Mouse (Mus musculus) forebrain, embryonic 15.5 days (tissue): ENCODE data around the gene Sfmbt2. TPM values are rescaled to one million over a fixed set of nuclear protein-coding genes. Genes with fewer than 3 reads are reported as not detected.

Source experiments
- ATAC-seq: fragments of 200-750 bp; cut with Nextera tagmentation; replicated peaks from 2 replicates; pipeline ENCODE4 v1.8.0; 2017; ENCODE audit warnings: mild to moderate bottlenecking, moderate TSS enrichment, moderate library complexity
- H3K27ac ChIP-seq: fragments of 300-500 bp; sonication (generic); replicated peaks from 2 replicates; pipeline ENCODE4 v1.5.1; 2015; ENCODE audit warnings: mild to moderate bottlenecking, inconsistent platforms
- H3K27me3 ChIP-seq: fragments of 300-500 bp; sonication (generic); 2 replicates; pipeline ENCODE4 v1.6.1; 2015; ENCODE audit warnings: inconsistent platforms
- H3K36me3 ChIP-seq: fragments of 300-500 bp; sonication (generic); 2 replicates; pipeline ENCODE4 v1.6.1; 2015; ENCODE audit warnings: mild to moderate bottlenecking, inconsistent platforms
- H3K4me1 ChIP-seq: fragments of 300-500 bp; sonication (generic); 2 replicates; pipeline ENCODE4 v1.6.1; 2015; ENCODE audit warnings: inconsistent platforms
- H3K4me2 ChIP-seq: fragments of 300-500 bp; sonication (generic); replicated peaks from 2 replicates; pipeline ENCODE4 v1.6.1; 2015; ENCODE audit warnings: mild to moderate bottlenecking, inconsistent platforms
- H3K4me3 ChIP-seq: fragments of 300-500 bp; sonication (generic); 2 replicates; pipeline ENCODE4 v1.5.1; 2015; ENCODE audit warnings: mild to moderate bottlenecking, inconsistent platforms
- H3K9ac ChIP-seq: fragments of 300-500 bp; sonication (generic); replicated peaks from 2 replicates; pipeline ENCODE4 v1.6.1; 2015; ENCODE audit warnings: mild to moderate bottlenecking, inconsistent platforms
- H3K9me3 ChIP-seq: fragments of 300-500 bp; sonication (generic); 2 replicates; pipeline ENCODE4 v1.6.1; 2016; ENCODE audit warnings: inconsistent platforms
- WGBS: fragments of 180-500 bp; shearing (Covaris S2); methylation state at CpG from one replicate; pipeline ENCODE4 v1.1.7; 2015; ENCODE audit warnings: mixed read lengths; 5-methylcytosine and 5-hydroxymethylcytosine counted together
- polyA plus RNA-seq: library from polyadenylated mRNA; unstranded; fragments of >200 nt; fragmentation: Nextera tagmentation; extraction: Ambion mirVana; gene quantifications from 2 replicates; pipeline ENCODE4 v1.2.1, GENCODE M21; 2015

Gene Sfmbt2
- polyA plus RNA-seq, 1 experiment from 2014 or later = 2.1 TPM

DNA sequence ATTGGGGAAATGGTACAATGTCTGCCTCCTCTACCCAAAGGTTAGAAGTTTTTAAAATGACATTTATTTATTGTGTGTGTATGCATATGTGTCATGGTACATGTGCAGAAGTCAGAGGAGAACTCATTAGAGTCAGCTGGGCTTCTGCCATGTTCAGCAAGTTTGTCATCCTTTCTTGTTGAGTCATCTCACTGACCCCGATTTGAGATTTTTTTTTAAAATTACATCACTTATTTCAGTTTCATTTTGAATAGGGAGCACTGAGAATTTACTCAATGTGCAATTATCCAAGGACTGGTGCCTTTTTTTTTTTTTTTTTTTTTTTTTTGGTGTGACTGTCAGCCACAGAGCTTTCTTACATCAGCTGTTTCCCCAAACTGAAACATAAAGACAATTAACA is 19.2 kb upstream of the Sfmbt2 start:
- Histone ChIP-seq H3K4me3 (no peak overlapping the region), H3K4me1 (no peaks in the 10 kb centered on the region), H3K27me3 (no peaks in the 10 kb centered on the region), H3K36me3 (no peaks in the 10 kb centered on the region), H3K27ac (no peak overlapping the region), H3K9me3 (no peaks in the 10 kb centered on the region), H3K4me2 (no peak overlapping the region), H3K9ac (no peak overlapping the region)
- WGBS = 90% methylated on average over 1 of the region's 1 CpGs
- ATAC-seq = no peak

DNA sequence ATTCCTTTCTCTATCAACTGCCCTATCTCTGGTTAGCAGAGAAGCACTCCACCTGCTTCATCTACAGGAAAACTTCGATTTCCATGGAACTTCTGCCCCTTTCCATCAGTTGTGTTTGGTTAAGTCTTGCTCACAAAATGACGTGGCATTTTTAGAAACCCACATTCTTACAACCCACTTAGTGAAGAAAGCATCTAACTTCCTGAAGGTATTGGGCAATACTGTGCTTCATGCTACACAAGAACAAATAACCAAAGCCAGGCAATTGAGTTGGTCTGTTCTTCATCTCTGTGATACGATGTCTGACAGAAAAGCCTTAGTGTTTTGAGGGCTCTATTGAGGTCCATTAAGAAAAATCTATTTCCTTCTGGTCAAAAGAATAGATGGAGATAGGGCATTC is 17.4 kb upstream of the Sfmbt2 start:
- Histone ChIP-seq H3K4me3 (no peak overlapping the region), H3K36me3 (no peaks in the 10 kb centered on the region), H3K4me2 (no peak overlapping the region), H3K9me3 (no peaks in the 10 kb centered on the region), H3K9ac (no peak overlapping the region), H3K4me1 (no peaks in the 10 kb centered on the region), H3K27me3 (no peaks in the 10 kb centered on the region), H3K27ac (no peak overlapping the region)
- WGBS = 76% methylated on average over 3 of the region's 3 CpGs
- ATAC-seq = no peak

DNA sequence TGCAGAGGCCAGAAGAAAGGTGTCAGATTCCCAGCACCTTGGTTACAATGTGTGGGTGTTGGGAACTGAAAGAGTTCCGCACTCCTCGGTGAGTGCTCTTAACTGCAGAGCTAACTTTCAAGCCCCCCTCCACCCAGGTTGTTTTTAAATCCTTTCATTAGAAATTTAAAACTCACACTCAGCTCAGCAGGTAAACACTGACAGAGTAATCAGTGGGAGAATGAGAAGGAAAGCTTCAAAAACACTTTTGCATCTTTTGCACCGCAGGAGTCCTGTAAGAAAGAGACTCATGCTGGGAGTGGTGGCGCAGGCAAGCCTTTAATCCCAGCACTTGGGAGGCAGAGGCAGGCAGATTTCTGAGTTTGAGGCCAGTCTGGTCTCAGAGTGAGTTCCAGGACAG is 16.4 kb upstream of the Sfmbt2 start:
- H3K9ac ChIP-seq = no peak overlapping the region
- H3K9me3 ChIP-seq = no peaks in the 10 kb centered on the region
- no peak for ATAC-seq
- no peaks in the 10 kb centered on the region for H3K27me3 ChIP-seq
- no peaks in the 10 kb centered on the region for H3K36me3 ChIP-seq
- H3K27ac ChIP-seq = no peak overlapping the region
- 60% methylated on average over 4 of the region's 4 CpGs for WGBS
- H3K4me3 ChIP-seq = no peak overlapping the region
- H3K4me2 ChIP-seq = no peak overlapping the region
- no peaks in the 10 kb centered on the region for H3K4me1 ChIP-seq

DNA sequence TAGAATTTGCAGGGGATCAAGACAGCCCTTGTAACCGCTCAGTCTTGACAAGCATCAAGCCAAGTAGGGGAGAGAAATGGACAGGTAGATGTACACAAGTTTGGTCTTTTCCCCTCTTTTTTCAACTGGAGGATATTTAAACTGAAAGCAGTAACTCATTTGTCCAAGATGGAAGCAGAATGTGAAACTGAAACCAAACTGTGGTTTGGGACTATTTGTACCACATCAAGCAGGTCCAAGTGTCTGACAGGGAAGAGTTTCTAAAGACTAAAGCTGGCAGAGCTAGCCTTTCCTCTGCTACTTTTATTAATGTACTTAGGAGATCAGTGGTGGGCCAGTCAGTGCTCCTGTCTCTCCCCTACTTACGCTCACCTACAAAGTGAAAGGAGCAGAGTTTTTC is 10.4 kb upstream of the Sfmbt2 start:
- 95% methylated on average over 2 of the region's 2 CpGs for WGBS
- Histone ChIP-seq H3K9me3 (no peaks in the 10 kb centered on the region), H3K9ac (no peak overlapping the region), H3K27me3 (peaks cover under 1% of the 10 kb centered on the region; the same call in 1 of the 2 replicates), H3K36me3 (no peaks in the 10 kb centered on the region), H3K4me1 (no peaks in the 10 kb centered on the region), H3K4me3 (no peak overlapping the region), H3K4me2 (no peak overlapping the region), H3K27ac (no peak overlapping the region)
- ATAC-seq = no peak

DNA sequence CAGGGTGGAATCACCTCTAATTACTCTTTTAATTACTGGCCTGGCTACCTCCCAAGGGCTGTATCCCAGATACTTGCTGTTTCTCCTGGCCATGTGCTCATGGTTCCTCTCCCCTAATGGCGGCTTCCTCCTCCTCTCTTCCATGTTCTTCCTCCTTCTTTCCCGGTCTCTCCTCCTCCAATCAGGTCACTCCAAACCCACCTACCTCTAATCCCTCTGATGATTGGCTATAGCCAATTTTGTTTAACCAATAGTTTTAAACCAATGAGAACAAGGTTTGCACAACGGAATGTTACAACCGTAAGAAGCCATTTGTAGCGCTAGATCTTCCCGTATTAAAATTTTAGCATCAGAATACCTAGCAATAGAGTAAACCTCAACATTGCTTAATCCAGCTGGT is 5.2 kb upstream of the Sfmbt2 start:
- Histone ChIP-seq H3K27me3 (peaks cover 38% of the 10 kb centered on the region), H3K4me2 (no peak overlapping the region), H3K9me3 (no peaks in the 10 kb centered on the region), H3K4me1 (no peaks in the 10 kb centered on the region), H3K9ac (no peak overlapping the region), H3K27ac (no peak overlapping the region), H3K36me3 (no peaks in the 10 kb centered on the region), H3K4me3 (no peak overlapping the region)
- ATAC-seq = no peak
- WGBS = 95% methylated on average over 6 of the region's 6 CpGs

DNA sequence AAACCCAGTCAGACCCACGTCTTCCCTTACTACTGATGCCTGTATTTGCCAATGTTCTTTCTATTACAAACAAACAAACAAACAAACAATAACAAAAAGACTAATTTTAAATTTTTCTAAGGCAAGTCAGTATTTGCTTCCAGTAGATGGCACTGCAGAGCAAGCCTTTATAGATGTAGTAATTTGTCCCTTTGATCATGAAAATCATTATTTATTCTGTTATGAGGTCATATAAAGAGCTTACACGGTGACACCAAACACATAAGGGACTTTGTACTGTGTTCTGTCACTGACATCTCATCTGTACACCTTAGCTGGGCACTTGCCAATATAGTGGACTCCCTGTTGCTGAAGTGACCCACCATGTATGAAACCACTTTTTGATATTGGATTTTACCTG is 4.0 kb upstream of the Sfmbt2 start:
- WGBS = 27% methylated on average over 2 of the region's 2 CpGs
- Histone ChIP-seq H3K9ac (no peak overlapping the region), H3K4me1 (peaks cover under 1% of the 10 kb centered on the region; the same call in 1 of the 2 replicates), H3K36me3 (no peaks in the 10 kb centered on the region), H3K27me3 (peaks cover 50% of the 10 kb centered on the region), H3K27ac (no peak overlapping the region), H3K4me2 (no peak overlapping the region), H3K4me3 (no peak overlapping the region), H3K9me3 (no peaks in the 10 kb centered on the region)
- no peak for ATAC-seq

DNA sequence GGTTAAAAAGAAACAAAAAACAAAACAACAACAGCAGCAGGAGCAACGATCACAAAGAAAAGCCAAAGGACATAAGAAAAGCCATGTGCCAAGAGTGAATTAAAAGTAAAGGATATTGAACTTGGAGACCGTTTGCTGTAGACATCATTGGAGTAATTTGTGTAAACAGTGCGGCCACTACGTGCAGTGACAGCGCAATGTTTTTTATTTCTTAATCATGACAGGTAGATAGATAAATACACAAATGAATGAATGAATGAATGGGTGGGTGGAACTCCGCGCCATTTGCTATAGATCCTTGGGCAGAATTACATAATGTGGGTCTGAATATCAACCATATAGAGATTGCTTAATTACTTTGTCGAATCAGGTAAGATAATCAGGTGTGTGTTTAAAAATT is 634 bp upstream of the Sfmbt2 start:
- no peaks in the 10 kb centered on the region for H3K36me3 ChIP-seq
- H3K27me3 ChIP-seq = peaks cover 64% of the 10 kb centered on the region
- H3K27ac ChIP-seq = no peak overlapping the region
- no peak overlapping the region for H3K4me3 ChIP-seq
- H3K9ac ChIP-seq = no peak overlapping the region
- no peak for ATAC-seq
- H3K4me2 ChIP-seq = no peak overlapping the region
- no peaks in the 10 kb centered on the region for H3K9me3 ChIP-seq
- H3K4me1 ChIP-seq = peaks cover 16% of the 10 kb centered on the region
- WGBS = 1% methylated on average over 8 of the region's 8 CpGs

DNA sequence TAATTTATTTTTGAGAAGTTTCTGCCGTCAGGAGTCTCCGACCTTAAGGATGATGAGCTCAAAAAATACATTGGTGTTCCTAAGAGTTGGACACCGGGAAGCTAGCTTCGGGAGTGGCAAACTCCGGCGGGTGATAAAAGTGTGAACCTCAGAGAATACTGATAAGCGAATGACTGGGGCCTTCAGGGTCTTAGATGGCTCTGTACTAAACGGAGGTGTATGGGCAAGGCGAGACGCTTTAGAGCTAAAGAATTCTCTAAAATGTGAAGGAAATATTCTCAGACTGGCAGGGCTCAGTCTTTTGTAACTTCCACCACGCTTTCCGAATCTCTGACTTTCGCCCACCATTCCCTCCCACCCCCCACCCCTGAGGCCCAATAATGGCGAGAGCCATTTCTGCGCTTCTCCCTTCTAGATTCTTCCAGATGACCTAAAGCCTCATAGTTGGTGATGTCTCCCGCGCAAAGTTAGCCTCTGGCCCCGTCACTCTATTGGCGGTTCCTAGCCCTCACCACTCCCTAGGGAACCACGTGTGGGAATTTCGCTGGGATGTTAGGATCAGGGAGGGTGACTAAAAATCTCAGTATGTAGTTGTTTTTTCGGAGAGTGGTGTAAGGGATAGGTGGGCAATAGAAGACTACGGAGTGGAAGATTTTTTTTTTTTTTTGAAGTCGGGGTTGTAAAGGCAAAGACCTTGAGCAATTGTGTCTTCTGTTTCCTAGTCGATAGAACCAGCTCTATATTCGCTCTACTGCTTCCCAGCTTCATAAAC is 563 bp downstream of the Sfmbt2 start:
- no peak overlapping the region for H3K27ac ChIP-seq
- no peak overlapping the region for H3K4me2 ChIP-seq
- no peak overlapping the region for H3K9ac ChIP-seq
- peaks cover 67% of the 10 kb centered on the region for H3K27me3 ChIP-seq
- ATAC-seq = no peak
- H3K4me1 ChIP-seq = peaks cover 25% of the 10 kb centered on the region
- no peaks in the 10 kb centered on the region for H3K9me3 ChIP-seq
- no peak overlapping the region for H3K4me3 ChIP-seq
- no peaks in the 10 kb centered on the region for H3K36me3 ChIP-seq
- 1% methylated on average over 26 of the region's 26 CpGs for WGBS

DNA sequence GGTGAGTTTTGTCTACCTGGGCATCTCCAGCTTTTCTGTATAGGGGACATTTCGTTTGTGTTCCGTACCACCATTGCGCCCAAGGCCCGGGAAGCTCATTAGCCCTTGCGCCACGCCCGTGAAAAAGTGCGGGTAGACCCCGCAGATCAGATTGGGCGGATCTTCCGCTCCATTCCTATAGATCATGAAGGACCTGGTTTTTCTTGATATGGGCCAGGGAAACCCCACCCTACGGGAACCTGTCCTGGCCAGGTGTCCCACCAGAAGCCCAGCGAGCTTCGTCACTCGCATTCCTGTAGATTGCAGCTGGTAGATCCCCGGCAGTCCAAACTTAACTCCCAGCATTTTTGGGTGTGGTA is 1.1 kb downstream of the Sfmbt2 start:
- H3K36me3 ChIP-seq = no peaks in the 10 kb centered on the region
- no peak for ATAC-seq
- peaks cover 25% of the 10 kb centered on the region for H3K4me1 ChIP-seq
- H3K4me2 ChIP-seq = peak overlapping the region; percentile 95; the same call in 1 of the 2 replicates
- H3K27ac ChIP-seq = no peak overlapping the region
- no peak overlapping the region for H3K4me3 ChIP-seq
- H3K27me3 ChIP-seq = peaks cover 71% of the 10 kb centered on the region
- no peaks in the 10 kb centered on the region for H3K9me3 ChIP-seq
- H3K9ac ChIP-seq = no peak overlapping the region
- WGBS = 2% methylated on average over 16 of the region's 16 CpGs

DNA sequence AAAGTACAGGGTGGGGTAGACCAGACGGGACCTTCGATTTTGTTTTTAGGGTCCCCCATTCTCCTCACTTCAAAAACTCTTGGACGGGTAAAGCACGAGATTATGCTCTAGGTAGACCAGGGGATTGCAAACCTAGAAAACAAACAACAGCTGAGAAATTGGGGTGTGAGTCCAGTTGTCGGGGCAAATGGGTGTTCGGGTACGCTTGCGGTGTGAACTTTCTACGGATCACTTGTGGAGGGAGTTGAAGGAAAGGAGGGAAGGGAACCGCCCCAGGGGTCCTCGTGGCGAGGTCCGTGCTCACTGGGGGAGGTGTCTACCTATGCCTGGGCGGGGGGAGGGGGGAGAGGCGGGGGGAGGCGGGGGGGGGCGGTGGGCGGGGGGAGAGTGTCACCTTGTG is 1.6 kb downstream of the Sfmbt2 start:
- Histone ChIP-seq H3K4me2 (peak overlapping the region; percentile 95), H3K4me1 (peaks cover 25% of the 10 kb centered on the region), H3K9ac (no peak overlapping the region), H3K27me3 (peaks cover 67% of the 10 kb centered on the region), H3K4me3 (peak overlapping the region; percentile 77), H3K36me3 (no peaks in the 10 kb centered on the region), H3K27ac (no peak overlapping the region), H3K9me3 (no peaks in the 10 kb centered on the region)
- ATAC-seq = 0 out of 2 replicates have a peak, but pooled peaks have one; percentile 3
- WGBS = 1% methylated on average over 9 of the region's 18 CpGs

DNA sequence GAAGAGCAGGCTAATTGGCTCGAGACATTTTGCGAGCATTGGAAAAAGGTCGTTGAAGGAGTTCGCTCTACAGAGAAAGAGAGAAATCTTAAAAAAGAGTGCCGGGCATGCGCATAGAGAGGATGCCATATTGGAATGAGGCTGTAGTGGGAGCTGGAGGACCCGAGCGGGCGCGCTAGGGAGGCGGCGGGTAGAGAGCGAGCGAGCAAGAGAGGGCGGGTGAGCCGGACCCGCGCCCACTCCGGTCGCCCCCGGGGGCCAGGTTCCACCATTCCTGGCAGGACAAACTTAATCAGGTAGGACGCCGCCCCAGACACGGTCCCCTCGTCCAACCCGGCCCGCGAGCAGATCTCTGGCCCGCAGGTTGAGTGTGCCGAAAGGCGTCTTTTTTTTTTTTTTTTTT is 2.0 kb downstream of the Sfmbt2 start:
- Histone ChIP-seq H3K36me3 (no peaks in the 10 kb centered on the region), H3K9ac (peak overlapping the region; percentile 53), H3K4me2 (peak overlapping the region; percentile 95), H3K27ac (0 out of 2 replicates have a peak overlapping the region, but pooled peaks have one; percentile 27), H3K27me3 (peaks cover 62% of the 10 kb centered on the region), H3K9me3 (no peaks in the 10 kb centered on the region), H3K4me1 (peaks cover 25% of the 10 kb centered on the region), H3K4me3 (peak overlapping the region; percentile 77)
- ATAC-seq = peak; percentile 84
- WGBS = 1% methylated on average over 31 of the region's 31 CpGs

DNA sequence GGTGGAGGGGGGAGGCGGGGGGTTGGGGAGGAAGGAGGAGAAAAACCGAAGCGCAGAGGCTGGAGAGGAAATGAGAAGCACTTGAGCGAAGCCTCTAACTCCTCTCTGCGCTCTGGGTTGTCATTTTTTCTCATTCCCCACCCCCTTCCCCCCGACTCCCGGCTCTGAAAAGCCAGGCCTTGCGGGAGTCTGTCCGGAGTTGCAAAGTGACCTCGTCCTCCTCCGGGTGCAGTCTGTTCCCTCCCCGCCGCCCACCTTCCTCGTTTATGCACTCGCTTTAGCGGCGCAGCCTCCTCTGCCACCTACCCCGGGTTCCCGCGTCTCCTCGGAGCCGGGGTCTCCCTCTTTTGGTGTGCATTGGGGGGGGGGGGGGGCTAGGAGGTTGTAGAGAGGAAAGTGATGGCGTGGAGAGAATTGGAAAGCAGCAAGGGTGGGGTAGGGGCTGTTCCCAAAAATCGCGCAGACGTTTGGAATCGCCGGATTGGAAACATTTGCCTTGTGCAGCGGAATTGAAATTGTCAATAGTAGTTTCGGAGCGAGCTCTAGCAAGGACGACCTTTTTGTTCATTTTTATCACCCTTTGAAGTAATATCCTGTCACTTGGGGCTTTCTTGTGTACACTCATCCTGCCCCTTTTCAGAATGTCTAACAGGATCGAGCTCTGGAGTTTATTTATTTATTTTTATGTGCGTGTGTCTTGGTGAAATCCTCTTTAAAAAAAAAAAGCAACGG is 2.6 kb downstream of the Sfmbt2 start:
- Histone ChIP-seq H3K27ac (no peak overlapping the region), H3K9ac (peak overlapping the region; percentile 53), H3K4me3 (peak overlapping the region; percentile 77), H3K4me2 (peak overlapping the region; percentile 95), H3K27me3 (peaks cover 58% of the 10 kb centered on the region), H3K4me1 (peaks cover 25% of the 10 kb centered on the region), H3K9me3 (no peaks in the 10 kb centered on the region), H3K36me3 (no peaks in the 10 kb centered on the region)
- peak; percentile 39 for ATAC-seq
- under 1% methylated on average over 35 of the region's 35 CpGs for WGBS
